Mouse (Mus musculus): ENCODE results near the gene Mrtfa.
A peak's percentile ranks its signal among the peaks of the same experiment; 100 is the strongest.

Mrtfa gene

GRCm38 (mm10) chr15:81195447-81195846, 4.9 kb upstream of the Mrtfa start:
- no peak for DNase-seq

GRCm38 (mm10) chr15:81194791-81195190, 4.2 kb upstream of the Mrtfa start:
- no peak for DNase-seq

- no peak for DNase-seq
Observed at GRCm38 (mm10) chr15:81192858-81193257, 2.3 kb upstream of the Mrtfa start.

- DNase-seq, result no peak
Observed at GRCm38 (mm10) chr15:81192316-81192715, 1.8 kb upstream of the Mrtfa start.

GRCm38 (mm10) chr15:81191303-81191702, 746 bp upstream of the Mrtfa start:
- DNase-seq, result no peak

- DNase-seq, result peak in 1 of 2 experiments; percentile 39
Observed at GRCm38 (mm10) chr15:81190011-81190629, 437 bp downstream of the Mrtfa start.

- no peak for DNase-seq
Observed at GRCm38 (mm10) chr15:81189061-81189460, 1.5 kb downstream of the Mrtfa start.

GRCm38 (mm10) chr15:81184913-81185312, 5.6 kb downstream of the Mrtfa start:
- DNase-seq, result no peak

GRCm38 (mm10) chr15:81181233-81181632, 9.3 kb downstream of the Mrtfa start:
- peak in 1 of 2 experiments; percentile 34 for DNase-seq

GRCm38 (mm10) chr15:81179523-81179922, 11.0 kb downstream of the Mrtfa start:
- DNase-seq, result no peak

- peak in 1 of 2 experiments; percentile 23 for DNase-seq
Observed at GRCm38 (mm10) chr15:81178703-81179102, 11.9 kb downstream of the Mrtfa start.

GRCm38 (mm10) chr15:81177860-81178259, 12.7 kb downstream of the Mrtfa start:
- no peak for DNase-seq

- DNase-seq, result no peak
Observed at GRCm38 (mm10) chr15:81175633-81176032, 14.9 kb downstream of the Mrtfa start.

- no peak for DNase-seq
Observed at GRCm38 (mm10) chr15:81172259-81172658, 18.3 kb downstream of the Mrtfa start.

GRCm38 (mm10) chr15:81168735-81169134, 21.8 kb downstream of the Mrtfa start:
- DNase-seq, result no peak

- DNase-seq, result peak in 1 of 2 experiments; percentile 14
Observed at GRCm38 (mm10) chr15:81167831-81168230, 22.7 kb downstream of the Mrtfa start.

GRCm38 (mm10) chr15:81166291-81166690, 24.3 kb downstream of the Mrtfa start:
- no peak for DNase-seq

- no peak for DNase-seq
Observed at GRCm38 (mm10) chr15:81164560-81165310, 25.8 kb downstream of the Mrtfa start.

GRCm38 (mm10) chr15:81161571-81161970, 29.0 kb downstream of the Mrtfa start:
- no peak for DNase-seq

- no peak for DNase-seq
Observed at GRCm38 (mm10) chr15:81160677-81161076, 29.9 kb downstream of the Mrtfa start.

GRCm38 (mm10) chr15:81159212-81159611, 31.3 kb downstream of the Mrtfa start:
- DNase-seq, result no peak

GRCm38 (mm10) chr15:81158517-81159120, 31.9 kb downstream of the Mrtfa start:
- DNase-seq, result peak; percentile 54 to 63

GRCm38 (mm10) chr15:81156453-81156852, 34.1 kb downstream of the Mrtfa start:
- no peak for DNase-seq

GRCm38 (mm10) chr15:81155845-81156244, 34.7 kb downstream of the Mrtfa start:
- no peak for DNase-seq
